In the genomic region with DNA sequence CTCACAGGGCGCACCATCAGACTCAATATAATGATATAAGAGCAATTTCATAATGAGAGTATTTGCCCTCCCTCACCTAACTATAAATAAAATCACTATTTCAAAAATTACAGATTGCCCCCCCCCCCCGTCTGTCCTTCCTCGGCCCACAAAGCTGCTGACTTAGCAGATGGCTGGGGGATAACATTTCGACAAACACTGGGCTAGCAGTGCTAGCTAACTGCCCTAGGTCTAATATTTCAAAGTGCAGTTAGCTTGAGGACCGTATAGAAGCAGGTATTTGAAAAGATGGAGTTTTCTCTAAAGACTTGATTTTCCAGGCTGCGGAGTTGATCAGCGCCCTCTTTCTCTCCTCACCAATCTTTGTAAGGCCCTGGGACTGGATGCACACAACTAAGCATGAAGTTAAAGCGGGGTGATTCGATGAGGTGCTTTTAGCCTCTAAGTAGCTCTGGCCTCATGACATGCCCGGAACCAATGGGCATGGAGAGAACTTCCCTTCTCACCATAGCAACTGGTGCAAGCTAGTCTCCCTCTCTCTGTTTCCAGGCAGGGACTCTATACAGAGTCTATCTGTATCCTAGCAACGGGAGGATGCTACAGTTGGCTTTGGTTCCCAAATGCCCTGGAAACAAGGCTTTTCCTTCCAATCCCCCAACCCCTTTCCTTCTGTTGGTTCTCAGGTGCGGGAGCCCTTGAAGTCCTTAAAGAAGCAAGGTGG, we compare ENCODE assay signal across 9 mouse cellular contexts.
A peak's percentile ranks its signal among the peaks of the same experiment; 100 is the strongest.
DNase-seq lines count a peak whose midpoint lies in the region; ATAC-seq lines count a peak whose summit lies in the region.
"Had no signal": no experiment of that assay in that cellular context is flagged by ENCODE, and none has a peak within 500 bp of the region (broad histone marks: within the 10 kb centered on the region; RNA-seq: fewer than 3 reads in every experiment).

No protein-coding gene starts in this region.

- no peaks in the 10 kb centered on the region for H3K9me3 ChIP-seq in neural tube, embryonic 11.5 days (ENCODE audit: control insufficient read depth, low read length)
- no peaks in the 10 kb centered on the region for H3K9me3 ChIP-seq in hindbrain, embryonic 15.5 days
- no peaks in the 10 kb centered on the region for H3K9me3 ChIP-seq in midbrain, embryonic 10.5 days (replicated peaks)
- H3K9me3 ChIP-seq: heart, embryonic 13.5 days had no signal

- WGBS in neural tube, embryonic 11.5 days, result 57% methylated on average over 12 of the region's 12 CpGs
- WGBS in hindbrain, embryonic 15.5 days, result 35% methylated on average over 12 of the region's 12 CpGs
- WGBS in midbrain, embryonic 10.5 days, result 50% methylated on average over 12 of the region's 12 CpGs

- peak; percentile 84 for ATAC-seq in neural tube, embryonic 11.5 days (ENCODE audit: insufficient read depth, low FRiP score, low TSS enrichment)
- peak; percentile 81 for ATAC-seq in hindbrain, embryonic 15.5 days (ENCODE audit: low FRiP score, low read depth)

- no peak overlapping the region for H3K4me3 ChIP-seq in neural tube, embryonic 11.5 days (ENCODE audit: low read depth, low read length)
- H3K4me3 ChIP-seq in hindbrain, embryonic 15.5 days, result no peak overlapping the region
- no peak overlapping the region for H3K4me3 ChIP-seq in midbrain, embryonic 10.5 days
- H3K4me3 ChIP-seq: heart, embryonic 13.5 days had no signal

- DNase-seq in neural tube, embryonic 11.5 days (ENCODE audit: low spot score), result peak; percentile 60
- no peak for DNase-seq in neural tube, embryonic 10.5 days (ENCODE audit: extremely low spot score, low spot score)
- DNase-seq in midbrain, embryonic 10.5 days (ENCODE audit: low spot score), result peak; percentile 50
- DNase-seq in telencephalon, adult 2 months (ENCODE audit: low read depth, low spot score), result peak; percentile 84
- DNase-seq in gastrocnemius, adult 8-10 months (ENCODE audit: low spot score in 2 of 2), result no peak
- no peak for DNase-seq in adipocyte (ENCODE audit: low spot score)
- DNase-seq in heart, postnatal 4 days, result no peak

- H3K4me2 ChIP-seq in neural tube, embryonic 11.5 days (ENCODE audit: low read depth), result no peak overlapping the region
- peak overlapping the region; percentile 37 for H3K4me2 ChIP-seq in hindbrain, embryonic 15.5 days

- no peak overlapping the region for H3K27ac ChIP-seq in neural tube, embryonic 11.5 days (ENCODE audit: low read depth, low read length)
- no peak overlapping the region for H3K27ac ChIP-seq in hindbrain, embryonic 15.5 days (replicated peaks)
- peak overlapping the region; percentile 38 for H3K27ac ChIP-seq in midbrain, embryonic 10.5 days (replicated peaks)
- H3K27ac ChIP-seq: heart, embryonic 13.5 days had no signal

- H3K4me1 ChIP-seq in neural tube, embryonic 11.5 days (ENCODE audit: control insufficient read depth, insufficient read depth, low read length), result peaks cover 7% of the 10 kb centered on the region; the same call in 1 of the 2 replicates
- H3K4me1 ChIP-seq in hindbrain, embryonic 15.5 days (replicated peaks), result peaks cover 36% of the 10 kb centered on the region
- peaks cover 44% of the 10 kb centered on the region for H3K4me1 ChIP-seq in midbrain, embryonic 10.5 days

- no peak overlapping the region for H3K9ac ChIP-seq in neural tube, embryonic 11.5 days (ENCODE audit: low read length)
- no peak overlapping the region for H3K9ac ChIP-seq in hindbrain, embryonic 15.5 days
- H3K9ac ChIP-seq: heart, embryonic 13.5 days had no signal

- H3K27me3 ChIP-seq in neural tube, embryonic 11.5 days (ENCODE audit: control insufficient read depth, insufficient read depth, low read length), result no peaks in the 10 kb centered on the region
- H3K27me3 ChIP-seq in hindbrain, embryonic 15.5 days, result no peaks in the 10 kb centered on the region
- peaks cover 11% of the 10 kb centered on the region for H3K27me3 ChIP-seq in midbrain, embryonic 10.5 days (ENCODE audit: low read depth, poor library complexity, severe bottlenecking)

- no peaks in the 10 kb centered on the region for H3K36me3 ChIP-seq in neural tube, embryonic 11.5 days (ENCODE audit: control insufficient read depth, insufficient read depth, low read length)
- H3K36me3 ChIP-seq in hindbrain, embryonic 15.5 days, result no peaks in the 10 kb centered on the region
- H3K36me3 ChIP-seq in midbrain, embryonic 10.5 days, result no peaks in the 10 kb centered on the region
- H3K36me3 ChIP-seq: heart, embryonic 13.5 days had no signal

Comparison
In these comparisons a context has a peak if more than half of its experiments do, and no peak if none do; other contexts are left out.
1. DNase-seq: peak in neural tube, embryonic 11.5 days (single experiment), midbrain, embryonic 10.5 days (single experiment) and telencephalon, adult 2 months (single experiment); none in neural tube, embryonic 10.5 days (single experiment), gastrocnemius, adult 8-10 months (0 of 2), adipocyte (single experiment) and heart, postnatal 4 days (single experiment).